Mouse (Mus musculus): ENCODE measurements at regions not wholly inside any gene's neighbourhood (a gene's known extent, or its start where the extent isn't known, plus 50 kb on each side); places are given as distances from the start of the nearest gene placed in this dataset.

- no peak for TF ChIP-seq CTCF (IDR thresholded peaks at IDR 0.05; ENCODE audit: borderline replicate concordance, control insufficient read depth, extremely low read depth, insufficient read depth, low read length, poor library complexity)
- no peak for TF ChIP-seq POLR2A (IDR thresholded peaks at IDR 0.05; ENCODE audit: control insufficient read depth, extremely low read depth, insufficient read depth, low read length, poor library complexity)
Observed at GRCm38 (mm10) chr10:98745409-98745808, 168.8 kb upstream of the Atp2b1 start.
